Mouse (Mus musculus): ENCODE data around the gene Mycbp2.

GRCm38 (mm10) chr14:103345011-103345410 lies 1.6 kb downstream of the Mycbp2 start:
- no peak for TF ChIP-seq GATA1 (IDR thresholded peaks at IDR 0.05; ENCODE audit: borderline replicate concordance, low read length)
- TF ChIP-seq FLI1 (IDR thresholded peaks at IDR 0.05; ENCODE audit: low read length): no peak

All from megakaryocyte, embryonic 14.5 days (primary cell).